Mouse (Mus musculus) kidney, postnatal 10 days (tissue): ENCODE measurements around the gene Tmem203.
A peak's percentile ranks its signal among the peaks of the same experiment; 100 is the strongest.
"Not testable (repeated sequence)": the region's sequence is repeated elsewhere in the genome, so short reads cannot be mapped to it uniquely, and the experiment has no call there.

Experiments
- DNase-seq: peaks from one replicate; pipeline ENCODE4 v3.0.0; 2021; ENCODE audit warnings: mixed read lengths

The Tmem203 gene

DNA sequence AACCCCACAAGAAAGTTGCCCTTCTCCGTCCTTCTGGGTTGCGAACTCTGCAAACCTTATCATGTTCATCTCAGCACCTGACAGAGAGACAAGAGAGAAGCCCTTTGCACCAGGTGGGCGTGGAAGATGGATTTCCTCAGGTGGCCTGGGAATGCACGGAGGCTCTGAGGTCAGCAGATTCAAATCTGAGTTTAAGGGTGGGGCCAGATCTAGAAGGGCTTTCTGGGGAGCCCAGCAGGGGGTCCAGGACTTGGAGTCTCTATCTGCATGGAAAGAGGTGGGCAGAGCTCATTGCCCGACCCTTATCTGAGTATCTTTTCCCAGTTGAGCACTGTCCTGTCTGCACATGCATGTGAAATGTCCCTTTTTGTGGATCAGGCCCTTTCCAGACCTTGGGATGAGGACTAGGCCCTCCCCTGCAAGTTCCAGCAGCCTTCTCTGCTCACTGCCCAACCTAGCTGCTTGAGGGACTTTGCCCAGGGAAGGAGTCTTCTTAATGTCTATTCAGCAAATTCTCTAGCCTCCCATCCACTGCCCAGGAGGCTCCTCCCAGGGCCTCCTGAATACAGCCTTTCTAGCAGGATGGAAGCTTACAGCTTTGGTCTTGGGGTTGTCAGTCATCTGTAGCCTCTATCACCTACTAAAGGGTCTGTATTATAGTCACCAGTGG, 20.6 kb upstream of the Tmem203 start:
- DNase-seq = peak; percentile 50

GRCm38 (mm10) chr2:25236614-25237013, 18.6 kb upstream of the Tmem203 start, which contains the start of gene Rnf224:
Gene Rnf224 (minus strand): TSS chr2:25236787.
- no peak for DNase-seq

DNA sequence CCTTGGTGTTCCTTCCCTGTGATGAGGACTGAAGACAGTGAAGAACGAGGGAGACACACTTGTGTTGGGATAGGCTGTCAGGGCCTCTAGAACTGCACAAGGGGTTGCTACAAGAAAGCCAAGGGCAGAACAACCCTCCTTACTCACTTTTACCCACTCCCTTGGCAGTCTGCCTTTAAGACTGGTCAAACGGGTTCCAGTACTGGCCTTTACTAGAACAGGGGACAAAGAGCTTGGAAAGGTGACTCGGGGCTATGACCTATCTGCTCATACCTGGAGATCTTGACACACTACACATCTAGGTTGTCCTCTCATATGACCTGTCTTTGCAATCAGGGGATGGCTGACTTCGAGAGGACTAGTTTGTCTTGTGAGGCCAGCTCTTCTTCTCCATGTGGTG, 17.7 kb upstream of the Tmem203 start:
- peak; percentile 70 for DNase-seq

DNA sequence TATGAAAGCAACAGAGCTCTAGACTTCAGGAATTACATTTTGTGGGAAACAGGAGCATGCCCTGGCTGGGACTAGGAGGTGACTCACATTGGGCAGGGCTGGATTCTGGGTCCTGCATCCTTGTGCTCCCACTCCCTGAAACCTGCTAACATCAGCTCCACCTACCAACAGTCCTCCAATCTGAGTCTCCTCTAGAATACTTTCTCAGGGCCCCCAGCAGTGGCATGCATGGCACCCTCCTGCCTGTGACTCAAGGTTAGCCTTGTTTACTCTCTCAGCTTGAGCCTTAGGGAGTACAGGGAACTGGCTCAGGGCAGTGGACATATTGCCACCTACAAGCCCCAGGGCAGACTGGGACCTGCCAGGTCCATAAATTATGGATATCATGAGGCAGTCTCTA, 17.1 kb upstream of the Tmem203 start:
- DNase-seq = no peak

DNA sequence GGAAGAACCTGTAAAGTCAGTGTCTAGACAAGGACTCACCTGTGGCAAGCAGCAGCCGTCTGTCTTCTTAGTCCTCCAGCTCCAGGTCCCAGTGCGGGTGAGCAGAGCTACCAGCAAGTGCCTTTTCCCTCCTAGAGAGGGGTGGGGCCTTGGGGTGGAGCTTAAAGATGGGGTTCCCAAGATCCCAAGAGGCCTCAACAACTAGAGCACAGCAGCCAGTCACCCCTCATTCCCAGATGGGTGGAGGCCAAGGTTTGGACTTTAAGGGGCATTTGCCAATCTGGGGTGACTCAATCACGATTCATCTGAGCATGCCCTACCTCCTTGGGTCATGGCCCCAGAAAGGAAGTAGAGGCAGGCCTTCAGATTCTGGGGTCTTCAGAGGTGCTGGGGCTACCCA, 15.5 kb upstream of the Tmem203 start:
- DNase-seq = no peak

GRCm38 (mm10) chr2:25240310-25240709, 14.9 kb upstream of the Tmem203 start:
- no peak for DNase-seq

- peak; percentile 86 for DNase-seq
Measured at GRCm38 (mm10) chr2:25240723-25241437, 14.4 kb upstream of the Tmem203 start.

- DNase-seq = no peak
Measured at GRCm38 (mm10) chr2:25241438-25241775, 13.8 kb upstream of the Tmem203 start.

DNA sequence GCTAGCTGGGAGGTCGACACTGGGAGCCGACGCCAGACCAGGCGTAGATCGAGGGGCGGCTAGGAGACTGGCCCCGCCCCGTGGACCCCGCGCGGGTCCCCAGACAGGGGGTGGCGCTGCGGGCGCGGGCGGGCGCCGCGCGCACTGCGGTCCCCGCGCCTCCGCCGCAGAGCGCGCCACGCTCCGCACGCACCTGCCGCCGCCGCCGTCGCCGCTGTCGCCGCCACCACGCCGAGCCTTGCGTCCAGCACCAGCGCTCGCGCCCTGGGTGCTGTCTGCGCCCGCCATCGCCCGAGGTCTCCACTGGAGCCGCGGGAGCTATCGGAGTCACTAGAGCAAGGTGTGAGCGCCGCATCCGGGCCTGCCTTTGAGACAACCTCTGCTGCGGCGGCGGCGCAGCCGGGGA, 13.1 kb upstream of the Tmem203 start, which contains the start of the genes Rnf208 and Cysrt1:
Gene Rnf208, plus strand, starts transcription at position 155 of the 406 bp plus-strand sequence.
Gene Cysrt1, minus strand, starts transcription at position 352 of the 406 bp plus-strand sequence.
- DNase-seq = peak; percentile 43

GRCm38 (mm10) chr2:25243342-25243741, 11.9 kb upstream of the Tmem203 start:
- no peak for DNase-seq

- DNase-seq = no peak
Measured at GRCm38 (mm10) chr2:25244144-25244543, 11.1 kb upstream of the Tmem203 start.

GRCm38 (mm10) chr2:25246183-25247072, 8.8 kb upstream of the Tmem203 start, which contains the start of gene AL732309.1:
Gene AL732309.1 (minus strand): TSS chr2:25246863.
- DNase-seq = no peak

DNA sequence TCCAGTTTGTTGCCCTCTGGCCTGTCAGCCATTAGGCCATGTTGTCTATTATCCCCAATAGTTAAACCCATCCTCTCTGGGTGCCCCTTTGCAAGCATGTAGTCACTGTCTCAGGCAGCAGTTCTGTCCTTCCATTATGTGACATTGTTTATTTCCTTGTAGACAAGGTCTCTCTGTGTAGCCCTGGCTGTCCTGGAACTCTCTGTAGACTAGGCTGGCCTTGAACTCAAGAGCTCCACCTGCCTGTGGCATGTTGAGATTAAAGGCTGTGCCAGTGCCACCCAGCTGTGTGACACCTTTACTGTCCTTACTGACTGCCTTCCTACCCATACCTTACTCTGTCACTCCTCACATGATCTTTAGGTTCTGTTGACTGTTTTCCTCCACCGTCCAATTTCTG, 2.9 kb upstream of the Tmem203 start:
- peak; percentile 51 for DNase-seq

DNA sequence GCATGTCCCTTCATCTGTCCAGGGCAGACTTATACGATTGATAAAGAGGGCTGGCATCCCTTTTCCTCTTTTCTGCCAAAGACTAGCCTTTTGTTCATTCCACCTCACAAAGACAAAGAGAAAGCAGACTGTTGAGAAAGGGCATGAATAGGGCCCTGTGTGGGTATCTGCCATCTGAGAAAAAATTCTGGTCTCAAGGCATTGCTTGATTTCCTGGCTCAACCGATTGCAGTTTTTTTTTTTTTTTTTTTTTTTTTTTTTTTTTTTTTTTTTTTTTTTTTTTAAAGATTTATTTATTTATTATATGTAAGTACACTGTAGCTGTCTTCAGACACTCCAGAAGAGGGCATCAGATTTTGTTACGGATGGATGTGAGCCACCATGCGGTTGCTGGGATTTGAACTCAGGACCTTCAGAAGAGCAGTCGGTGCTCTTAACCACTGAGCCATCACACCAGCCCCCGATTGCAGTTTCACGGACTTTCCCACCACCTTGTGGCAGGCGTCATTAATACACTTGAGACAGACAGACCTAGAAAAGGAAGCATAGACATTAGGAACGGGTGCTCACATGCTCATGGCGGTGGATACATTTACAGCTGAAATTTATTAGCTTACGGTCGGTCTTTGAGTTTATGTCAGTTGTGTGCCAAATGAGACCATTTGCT, 1.3 kb downstream of the Tmem203 start:
- DNase-seq = peak; percentile 78

DNA sequence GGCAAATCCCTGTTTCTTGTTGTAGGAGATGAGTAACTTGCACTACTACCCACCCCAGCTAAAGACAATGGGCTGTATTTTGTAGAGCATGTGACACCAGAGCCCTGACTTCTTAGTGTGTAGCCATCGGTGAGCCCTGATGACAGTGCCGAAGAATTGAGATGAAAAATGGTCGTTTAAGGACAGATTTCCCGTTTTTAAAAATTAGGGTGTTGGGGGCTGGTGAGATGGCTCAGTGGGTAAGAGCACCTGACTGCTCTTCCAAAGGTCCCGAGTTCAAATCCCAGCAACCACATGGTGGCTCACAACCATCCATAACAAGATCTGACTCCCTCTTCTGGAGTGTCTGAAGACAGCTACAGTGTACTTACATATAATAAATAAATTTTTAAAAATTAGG, 2.0 kb downstream of the Tmem203 start:
- not testable (repeated sequence) for DNase-seq

DNA sequence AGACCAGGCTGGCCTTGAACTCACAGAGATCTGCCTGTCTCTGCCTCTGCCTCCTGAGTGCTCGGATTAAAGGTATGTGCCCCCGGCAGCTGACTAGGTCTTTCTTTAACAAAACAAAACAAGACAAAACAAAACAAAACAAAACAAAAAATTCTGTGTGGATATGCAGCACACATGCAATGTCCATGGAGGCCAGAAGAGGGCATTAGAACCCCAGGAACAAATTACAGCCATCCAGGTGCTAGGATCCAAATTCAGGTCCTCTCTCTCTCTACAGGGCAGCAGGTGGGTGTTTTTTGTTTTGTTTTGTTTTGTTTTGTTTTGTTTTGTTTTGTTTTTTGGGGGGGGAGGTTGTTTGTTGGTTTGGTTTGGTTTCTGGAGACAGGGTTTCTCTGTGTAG, 3.6 kb downstream of the Tmem203 start:
- DNase-seq = no peak

DNA sequence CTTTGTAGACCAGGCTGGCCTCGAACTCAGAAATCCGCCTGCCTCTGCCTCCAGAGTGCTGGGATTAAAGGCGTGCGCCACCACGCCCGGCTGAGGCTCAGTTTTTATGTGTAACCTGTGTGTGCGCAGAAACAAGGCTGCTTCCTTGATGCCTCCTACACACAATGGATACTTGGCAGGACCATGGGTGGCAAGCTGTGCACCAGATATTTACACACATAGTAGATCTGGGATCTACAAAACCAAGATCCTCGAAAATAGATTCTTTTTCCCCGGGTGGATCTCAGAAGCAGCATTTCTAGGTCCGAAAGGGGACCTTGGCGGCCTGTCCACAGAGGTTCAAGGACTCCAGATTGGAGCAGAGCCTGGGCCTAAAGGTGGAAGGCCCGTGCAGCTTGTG, 6.6 kb downstream of the Tmem203 start:
- DNase-seq = no peak

- peak; percentile 97 for DNase-seq
Measured at GRCm38 (mm10) chr2:25262291-25262767, 7.1 kb downstream of the Tmem203 start, which contains the start of gene Tprn. Gene Tprn (plus strand): TSS chr2:25262618.

DNA sequence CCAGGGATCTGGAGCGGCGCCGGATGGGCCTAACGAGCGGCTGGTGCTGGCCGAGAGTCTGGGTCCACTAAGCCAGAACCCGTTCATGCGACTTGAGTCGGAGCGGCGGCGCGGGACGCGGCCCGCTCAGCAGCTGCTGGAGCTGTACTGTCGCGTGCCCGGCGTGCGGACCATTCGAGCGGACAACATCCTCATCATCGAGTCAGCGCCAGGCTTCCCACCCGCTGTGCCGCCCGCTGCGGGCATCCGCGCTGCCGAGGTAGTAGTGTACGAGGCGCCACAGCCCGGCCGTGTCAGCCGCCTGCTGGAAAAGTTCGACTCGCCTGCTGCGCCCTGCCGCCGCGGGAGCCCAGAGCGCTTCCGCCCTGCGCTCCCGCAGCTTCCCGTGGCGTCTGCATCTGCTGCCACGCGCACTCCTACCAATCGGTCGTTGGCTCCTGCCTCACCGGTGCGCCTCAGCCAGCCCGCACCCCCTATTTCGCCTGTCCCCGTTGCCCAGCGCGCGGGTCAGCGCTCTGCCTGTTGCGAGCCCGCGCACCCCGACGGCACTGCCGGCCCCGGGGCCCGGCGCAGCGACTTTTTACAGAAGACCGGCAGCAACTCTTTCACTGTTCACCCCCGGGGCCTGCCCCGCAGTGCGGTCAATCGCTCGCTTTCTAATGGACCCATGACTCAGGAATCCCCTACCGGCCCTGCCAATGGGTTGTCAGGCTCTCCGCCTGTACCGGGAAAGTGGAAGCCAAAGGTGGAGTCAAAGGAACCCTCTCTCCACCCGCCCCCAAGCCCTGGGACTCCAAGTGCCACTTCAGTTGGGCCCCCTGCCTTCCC, 7.8 kb downstream of the Tmem203 start:
- peak; percentile 63 for DNase-seq

GRCm38 (mm10) chr2:25263623-25264285, 8.5 kb downstream of the Tmem203 start:
- DNase-seq = no peak

DNA sequence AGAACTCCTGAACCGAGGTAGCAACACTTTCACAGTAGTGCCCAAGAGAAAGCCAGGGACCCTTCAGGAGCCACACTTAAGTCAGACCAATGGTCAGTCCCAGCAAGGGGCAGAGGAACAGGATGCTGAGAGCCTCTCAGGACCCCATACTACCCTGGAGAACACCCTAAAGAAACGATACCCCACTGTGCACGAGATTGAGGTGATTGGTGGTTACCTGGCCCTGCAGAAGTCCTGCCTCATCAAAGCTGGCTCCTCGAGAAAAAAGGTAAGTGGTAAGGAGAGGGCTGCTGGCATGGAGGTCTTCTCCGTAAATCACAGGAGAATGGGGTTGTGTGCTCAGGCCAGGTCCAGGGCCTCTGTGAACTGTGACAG, 9.0 kb downstream of the Tmem203 start:
- no peak for DNase-seq
